Mouse (Mus musculus) MEL (cell line): ENCODE measurements at regions not wholly inside any gene's neighbourhood (a gene's known extent, or its start where the extent isn't known, plus 50 kb on each side); places are given as distances from the start of the nearest gene placed in this dataset.

Source experiments
- BHLHE40 ChIP-seq: IDR thresholded peaks from 2 replicates; pipeline ENCODE4 v1.6.1; 2012; ENCODE audit warnings: low read depth, mild to moderate bottlenecking, inconsistent platforms, low read length, improper control_type of control experiment, borderline replicate concordance
- CHD1 ChIP-seq: IDR thresholded peaks from 2 replicates; pipeline ENCODE4 v1.6.1; 2012; ENCODE audit warnings: low read depth, mild to moderate bottlenecking, inconsistent platforms, low read length, improper control_type of control experiment
- CTCF ChIP-seq, 3 experiments: IDR thresholded peaks in 2 of 3; conservative IDR thresholded peaks in 1 of 3; 2 replicates each; pipeline ENCODE4 v1.5.1; 2011 to 2012; ENCODE audit warnings: low read length in 3 of 3, low read depth in 2 of 3, mild to moderate bottlenecking in 2 of 3, improper control_type of control experiment in 1 of 3, inconsistent platforms in 1 of 3, mixed read lengths in 1 of 3, moderate library complexity in 1 of 3; ENCODE audit not compliant: control insufficient read depth in 1 of 3, insufficient read depth in 1 of 3, poor library complexity in 1 of 3, severe bottlenecking in 1 of 3
- EP300 ChIP-seq, 2 experiments: IDR thresholded peaks; 2 replicates each; pipeline ENCODE4 v1.6.1; 2011; ENCODE audit warnings: improper control_type of control experiment in 2 of 2, low read length in 2 of 2, low read depth in 1 of 2, mild to moderate bottlenecking in 1 of 2
- ETS1 ChIP-seq: IDR thresholded peaks from 2 replicates; pipeline ENCODE4 v1.6.1; 2012; ENCODE audit warnings: low read depth, mild to moderate bottlenecking, inconsistent platforms, low read length, improper control_type of control experiment, moderate library complexity
- GATA1 ChIP-seq: IDR thresholded peaks from 2 replicates; pipeline ENCODE4 v1.6.1; 2011; ENCODE audit warnings: low read depth, low read length, improper control_type of control experiment
- HCFC1 ChIP-seq: IDR thresholded peaks from 2 replicates; pipeline ENCODE4 v1.6.1; 2012; ENCODE audit warnings: low read depth, mild to moderate bottlenecking, inconsistent platforms, low read length, improper control_type of control experiment, moderate library complexity
- KAT2A ChIP-seq: conservative IDR thresholded peaks from 2 replicates; pipeline ENCODE4 v1.6.1; 2012; ENCODE audit warnings: low read depth, low read length, improper control_type of control experiment, inconsistent platforms
- MXI1 ChIP-seq: IDR thresholded peaks from 2 replicates; pipeline ENCODE4 v1.6.1; 2011; ENCODE audit warnings: mild to moderate bottlenecking, low read depth, low read length, improper control_type of control experiment
- NELFE ChIP-seq: IDR thresholded peaks from 2 replicates; pipeline ENCODE4 v1.6.1; 2011; ENCODE audit warnings: low read depth, low read length, improper control_type of control experiment
- POLR2A ChIP-seq, 2 experiments: IDR thresholded peaks; 2 replicates each; pipeline ENCODE4 v1.6.1; 2011 to 2012; ENCODE audit warnings: low read length in 2 of 2, mild to moderate bottlenecking in 2 of 2, control low read depth in 1 of 2, improper control_type of control experiment in 1 of 2, low read depth in 1 of 2, moderate library complexity in 1 of 2; ENCODE audit not compliant: control insufficient read depth in 1 of 2, insufficient read depth in 1 of 2, poor library complexity in 1 of 2
- TAL1 ChIP-seq: IDR thresholded peaks from 2 replicates; pipeline ENCODE4 v1.6.1; 2012; ENCODE audit warnings: mild to moderate bottlenecking, inconsistent platforms, low read length, moderate library complexity, mixed read lengths
- USF1 ChIP-seq: IDR thresholded peaks from 2 replicates; pipeline ENCODE4 v1.6.1; 2014; ENCODE audit warnings: low read depth, mild to moderate bottlenecking, inconsistent platforms, low read length, improper control_type of control experiment, moderate library complexity

DNA sequence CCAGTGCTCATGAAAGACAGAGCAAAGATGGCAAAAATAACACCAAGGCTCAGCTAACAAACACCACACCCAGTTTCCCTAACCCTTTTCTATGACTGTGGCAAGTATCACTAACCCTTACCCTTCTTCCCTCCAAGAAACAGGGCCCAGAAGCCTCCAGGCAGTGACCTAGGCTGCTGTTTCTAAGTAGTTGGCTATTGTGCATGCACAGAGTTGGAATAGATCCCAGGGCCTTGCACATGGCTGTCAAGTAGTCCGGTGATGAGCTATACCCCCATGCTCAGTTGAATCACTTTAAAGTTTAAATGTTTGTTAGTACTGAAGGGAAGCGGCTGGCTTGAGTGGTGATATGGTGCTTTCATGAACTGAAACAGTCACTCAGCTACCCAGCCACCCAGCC, 53.9 kb upstream of the Arntl start:
- no peak for TF ChIP-seq BHLHE40
- TF ChIP-seq USF1, result no peak
- TF ChIP-seq CTCF (IDR thresholded peaks at IDR 0.05 in 2 of 3, conservative IDR thresholded peaks at IDR 0.05 in 1 of 3; ENCODE audit: control insufficient read depth in 1 of 3, insufficient read depth in 1 of 3, low read depth in 2 of 3, low read length in 3 of 3, poor library complexity in 1 of 3, severe bottlenecking in 1 of 3), result no peak
- TF ChIP-seq POLR2A (IDR thresholded peaks at IDR 0.05; ENCODE audit: control insufficient read depth in 1 of 2, insufficient read depth in 1 of 2, low read depth in 1 of 2, low read length in 2 of 2, poor library complexity in 1 of 2), result no peak
- no peak for TF ChIP-seq GATA1
- no peak for TF ChIP-seq EP300 (IDR thresholded peaks at IDR 0.05; ENCODE audit: low read depth in 1 of 2, low read length in 2 of 2)
- TF ChIP-seq CHD1, result no peak
- TF ChIP-seq TAL1, result no peak
- no peak for TF ChIP-seq KAT2A
- no peak for TF ChIP-seq MXI1
- no peak for TF ChIP-seq ETS1
- no peak for TF ChIP-seq HCFC1
- no peak for TF ChIP-seq NELFE
